Mouse (Mus musculus) lung, adult 2 months (tissue): ENCODE measurements around the gene Nrxn3.

Experiments
- CTCF ChIP-seq: fragments of 200-500 bp; IDR thresholded peaks from 2 replicates; pipeline ENCODE4 v1.5.1; 2011; ENCODE audit warnings: mild to moderate bottlenecking, low read length, control low read depth; ENCODE audit not compliant: insufficient read depth
- POLR2A ChIP-seq: fragments of 200-500 bp; IDR thresholded peaks from 2 replicates; pipeline ENCODE4 v1.6.1; 2011; ENCODE audit warnings: low read depth, mild to moderate bottlenecking, control low read depth, low read length, borderline replicate concordance; ENCODE audit errors: extremely low read depth

- no peak for TF ChIP-seq CTCF
- TF ChIP-seq POLR2A = no peak
Measured at GRCm38 (mm10) chr12:89159353-89159752, 436.7 kb downstream of the Nrxn3 start.
